Mouse (Mus musculus) testis, adult 2 months (tissue): ENCODE results near the gene Ghsr.

ENCODE experiments used
- CTCF ChIP-seq: fragments of 200-500 bp; IDR thresholded peaks from 2 replicates; pipeline ENCODE4 v1.5.1; 2012; ENCODE audit warnings: low read depth, mild to moderate bottlenecking, inconsistent platforms, low read length, moderate library complexity; ENCODE audit not compliant: control insufficient read depth, insufficient read depth, insufficient replicate concordance
- POLR2A ChIP-seq: fragments of 200-500 bp; IDR thresholded peaks from 2 replicates; pipeline ENCODE4 v1.6.1; 2012; ENCODE audit warnings: low read depth, mild to moderate bottlenecking, inconsistent platforms, low read length, moderate library complexity; ENCODE audit not compliant: control insufficient read depth

DNA sequence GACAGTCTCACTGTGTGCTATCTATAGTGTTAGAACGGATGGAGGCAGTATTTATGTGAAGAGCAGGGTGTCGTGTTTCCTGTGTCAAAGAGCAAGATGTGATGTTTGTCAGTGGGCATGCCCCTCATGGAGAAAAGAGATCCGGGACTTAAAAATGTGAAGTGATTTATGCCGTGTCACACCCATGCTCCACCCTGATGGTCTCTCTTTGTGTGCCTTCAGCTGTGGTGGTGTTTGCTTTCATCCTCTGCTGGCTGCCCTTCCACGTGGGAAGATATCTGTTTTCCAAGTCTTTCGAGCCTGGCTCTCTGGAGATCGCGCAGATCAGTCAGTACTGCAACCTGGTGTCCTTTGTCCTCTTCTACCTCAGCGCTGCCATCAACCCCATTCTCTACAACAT, 3.2 kb downstream of the Ghsr start:
- TF ChIP-seq CTCF = no peak
- no peak for TF ChIP-seq POLR2A
